Mouse (Mus musculus): ENCODE data around the gene Rab31.

- TF ChIP-seq CTCF (IDR thresholded peaks at IDR 0.05; ENCODE audit: borderline replicate concordance, control insufficient read depth, extremely low read depth, insufficient read depth, low read length, poor library complexity), result no peak
- TF ChIP-seq POLR2A (IDR thresholded peaks at IDR 0.05; ENCODE audit: control insufficient read depth, extremely low read depth, insufficient read depth, low read length, poor library complexity), result no peak
Observed at GRCm38 (mm10) chr17:65656731-65657130, 115.8 kb downstream of the Rab31 start.

All from thymus, adult 2 months (tissue).